Mouse (Mus musculus) CD8-positive naive resting alpha-beta T cell, adult 57 days (primary cell): Measurements from ENCODE around the gene Meioc. TPM values are rescaled to one million over a fixed set of nuclear protein-coding genes. Genes with fewer than 3 reads are reported as not detected.

Experiments used
- total RNA-seq: library from RNA; stranded (reverse); gene quantifications from one replicate; pipeline ENCODE4 v1.2.4, GENCODE M21; 2023

The Meioc gene
- total RNA-seq = not detected

DNA sequence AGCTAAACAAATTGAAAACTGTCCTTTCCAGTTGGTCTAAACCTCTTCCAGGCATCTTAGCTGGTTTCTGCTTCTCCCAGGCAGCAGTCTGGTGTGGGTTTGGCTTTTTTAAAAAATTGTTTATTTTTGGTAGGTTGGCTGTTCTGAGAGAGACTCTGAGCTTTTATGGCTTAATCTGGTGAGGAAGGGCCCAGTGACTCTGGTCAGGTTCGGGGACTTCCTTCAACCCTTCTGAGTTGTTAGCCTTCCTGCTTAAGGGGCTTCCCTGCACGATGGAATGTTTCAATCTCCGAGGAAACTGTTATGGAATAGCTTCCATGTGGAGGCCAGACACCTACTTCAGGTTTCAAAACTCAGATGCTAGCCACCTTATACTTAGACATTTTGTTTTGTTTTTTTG is at the start of gene Meioc:
Gene Meioc (plus strand): TSS at position 301 of the 400 bp plus-strand sequence.

DNA sequence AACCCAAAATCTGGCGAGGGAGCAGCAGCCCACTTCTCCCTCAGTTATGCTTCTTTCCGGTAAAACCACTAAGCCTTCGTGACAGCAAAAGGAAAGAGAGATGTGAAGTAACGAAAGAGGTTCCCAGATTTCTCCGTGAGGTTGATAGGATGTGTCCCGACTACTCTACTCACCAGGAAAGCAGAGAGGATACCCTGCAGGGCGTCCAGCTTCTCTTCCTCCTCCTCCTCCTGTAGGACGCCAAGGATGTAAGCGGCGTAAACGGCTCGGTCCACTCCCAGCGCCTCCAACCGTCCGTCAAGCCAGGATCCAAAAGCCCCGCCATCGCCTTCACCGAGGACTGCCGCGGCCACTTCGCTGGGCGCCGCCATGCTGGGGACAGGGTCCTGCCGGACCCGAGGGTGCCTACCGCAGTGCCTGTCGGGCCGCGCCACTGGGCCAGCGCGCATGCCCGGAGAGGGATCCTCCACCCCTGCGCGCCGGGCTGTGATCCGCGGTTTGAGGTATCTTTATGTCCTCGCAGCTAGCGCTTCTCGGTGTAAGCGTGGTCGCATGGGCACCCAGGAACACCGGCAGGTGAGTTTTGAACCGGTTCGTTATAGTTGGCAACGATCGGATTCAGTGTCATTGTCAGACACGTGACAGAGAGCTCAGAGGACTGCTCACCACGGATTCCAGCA is 34.0 kb downstream of the Meioc start, which contains the start of gene Ccdc43:
Gene Ccdc43 (minus strand): TSS at position 445 of the 680 bp plus-strand sequence.

Other genes with a start within 250 kb of the Meioc start
- gene Grn, start 233.4 kb upstream of the Meioc start, total RNA-seq = 15.5 TPM
- gene Fam171a2, start 216.0 kb upstream of the Meioc start, total RNA-seq = not detected
- 13.6 TPM for gene Itga2b, start 193.6 kb upstream of the Meioc start, total RNA-seq
- 53.6 TPM for gene Gpatch8, start 107.3 kb upstream of the Meioc start, total RNA-seq
- not detected for gene Gm11627, start 84.3 kb upstream of the Meioc start, total RNA-seq
- gene Fzd2, start 59.3 kb upstream of the Meioc start, total RNA-seq = not detected
- 37.7 TPM for gene Ccdc43, start 34.1 kb downstream of the Meioc start, total RNA-seq
- gene Adam11, start 97.7 kb downstream of the Meioc start, total RNA-seq = 2.5 TPM
- not detected for gene Gjc1, start 156.0 kb downstream of the Meioc start, total RNA-seq
- gene Higd1b, start 172.1 kb downstream of the Meioc start, total RNA-seq = not detected
- gene Eftud2, start 217.3 kb downstream of the Meioc start, total RNA-seq = 149 TPM
- not detected for gene Ccdc103, start 217.5 kb downstream of the Meioc start, total RNA-seq
- gene Fam187a, start 221.5 kb downstream of the Meioc start, total RNA-seq = not detected
- not detected for gene Gfap, start 237.2 kb downstream of the Meioc start, total RNA-seq